10 mouse cellular contexts compared by ENCODE assay signal in genomic region chr9:21291868-21292267, GRCm38 (mm10). TPM values are rescaled to one million over a fixed set of nuclear protein-coding genes. Genes with fewer than 3 reads are reported as not detected.
DNase-seq lines count a peak whose midpoint lies in the region; ATAC-seq and TF ChIP-seq lines count a peak whose summit lies in the region.
"Not testable (repeated sequence)": the region's sequence is repeated elsewhere in the genome, so short reads cannot be mapped to it uniquely, and the experiment has no call there.
"Had no signal": no experiment of that assay in that cellular context is flagged by ENCODE, and none has a peak within 500 bp of the region (broad histone marks: within the 10 kb centered on the region; RNA-seq: fewer than 3 reads in every experiment).

No protein-coding gene starts in this region.

- H3K27me3 ChIP-seq in ES-Bruce4 (ENCODE audit: control insufficient read depth, insufficient read depth, low read length, poor library complexity, severe bottlenecking); embryonic facial prominence, embryonic 13.5 days; hindbrain, embryonic 13.5 days; kidney, postnatal 0 days (ENCODE audit: insufficient read depth, low read length); liver, embryonic 15.5 days; midbrain, embryonic 14.5 days (ENCODE audit: control insufficient read depth, insufficient read depth, low read length); spleen, adult 2 months (ENCODE audit: control insufficient read depth, insufficient read depth, low read length): not testable (repeated sequence)

- not testable (repeated sequence) for ATAC-seq in embryonic facial prominence, embryonic 13.5 days (ENCODE audit: insufficient number of reproducible peaks, insufficient read depth, low FRiP score, low TSS enrichment, low read depth); hindbrain, embryonic 13.5 days (ENCODE audit: low FRiP score); kidney, postnatal 0 days (replicated peaks; ENCODE audit: low FRiP score, low read depth); liver, embryonic 15.5 days (ENCODE audit: insufficient read depth); midbrain, embryonic 14.5 days (ENCODE audit: low FRiP score, low TSS enrichment)

- H3K4me3 ChIP-seq in ES-Bruce4 (ENCODE audit: low read depth, low read length), result peak overlapping the region; percentile 76
- H3K4me3 ChIP-seq in embryonic facial prominence, embryonic 13.5 days, result peak overlapping the region; percentile 82
- H3K4me3 ChIP-seq in gastrocnemius, adult 2 months, result peak overlapping the region; percentile 75
- H3K4me3 ChIP-seq in hindbrain, embryonic 13.5 days, result peak overlapping the region; percentile 68
- H3K4me3 ChIP-seq in kidney, postnatal 0 days (replicated peaks; ENCODE audit: low read depth, low read length), result 0 out of 2 replicates have a peak overlapping the region, but pooled peaks have one; percentile 14
- H3K4me3 ChIP-seq in liver, embryonic 15.5 days (replicated peaks), result peak overlapping the region; percentile 93
- H3K4me3 ChIP-seq in midbrain, embryonic 14.5 days (replicated peaks; ENCODE audit: low read depth, low read length), result peak overlapping the region; percentile 72; the same call in 1 of the 2 replicates
- peak overlapping the region; percentile 61; the same call in 1 of the 2 replicates for H3K4me3 ChIP-seq in spleen, adult 2 months (ENCODE audit: extremely low read depth, insufficient read depth, insufficient read length)

- 14% methylated on average over 7 of the region's 7 CpGs for WGBS in embryonic facial prominence, embryonic 13.5 days
- WGBS in hindbrain, embryonic 13.5 days, result 19% methylated on average over 7 of the region's 7 CpGs
- WGBS in kidney, postnatal 0 days, result 16% methylated on average over 7 of the region's 7 CpGs
- WGBS in liver, embryonic 15.5 days (ENCODE audit: insufficient replicate concordance), result 8% methylated on average over 7 of the region's 7 CpGs
- WGBS in midbrain, embryonic 14.5 days, result 18% methylated on average over 7 of the region's 7 CpGs
- WGBS in spleen, adult 2 months, result 9% methylated on average over 7 of the region's 7 CpGs

- not testable (repeated sequence) for H3K4me1 ChIP-seq in ES-Bruce4 (ENCODE audit: control insufficient read depth, insufficient read depth, low read length); spleen, adult 2 months (ENCODE audit: control insufficient read depth, insufficient read depth, insufficient read length)
- peaks cover 25% of the 10 kb centered on the region for H3K4me1 ChIP-seq in embryonic facial prominence, embryonic 13.5 days
- peaks cover 31% of the 10 kb centered on the region for H3K4me1 ChIP-seq in hindbrain, embryonic 13.5 days (replicated peaks)
- H3K4me1 ChIP-seq in kidney, postnatal 0 days (replicated peaks; ENCODE audit: insufficient read depth, low read length), result peaks cover 20% of the 10 kb centered on the region
- H3K4me1 ChIP-seq in liver, embryonic 15.5 days (replicated peaks), result peaks cover 37% of the 10 kb centered on the region
- H3K4me1 ChIP-seq in midbrain, embryonic 14.5 days (ENCODE audit: control insufficient read depth, insufficient read depth, low read length), result peaks cover 28% of the 10 kb centered on the region

- TF ChIP-seq CTCF in ES-Bruce4 (IDR thresholded peaks at IDR 0.05; ENCODE audit: low read depth, low read length); gastrocnemius, adult 2 months (IDR thresholded peaks at IDR 0.05); kidney, postnatal 0 days (IDR thresholded peaks at IDR 0.05; ENCODE audit: low read depth); spleen, adult 2 months (IDR thresholded peaks at IDR 0.05; ENCODE audit: extremely low read depth, insufficient read depth, insufficient read length, insufficient replicate concordance): not testable (repeated sequence)

- H3K9me3 ChIP-seq in ES-Bruce4 (replicated peaks; ENCODE audit: control insufficient read depth, insufficient read depth, low read length, poor library complexity, severe bottlenecking); embryonic facial prominence, embryonic 13.5 days; hindbrain, embryonic 13.5 days; kidney, postnatal 0 days (replicated peaks; ENCODE audit: low read length); liver, embryonic 15.5 days (replicated peaks); midbrain, embryonic 14.5 days (ENCODE audit: control insufficient read depth, low read length): not testable (repeated sequence)

- H3K27ac ChIP-seq in ES-Bruce4 (ENCODE audit: insufficient read depth, low read length), result peak overlapping the region; percentile 97
- H3K27ac ChIP-seq in embryonic facial prominence, embryonic 13.5 days, result peak overlapping the region; percentile 87
- peak overlapping the region; percentile 68 for H3K27ac ChIP-seq in gastrocnemius, adult 2 months
- peak overlapping the region; percentile 60; the same call in 1 of the 2 replicates for H3K27ac ChIP-seq in hindbrain, embryonic 13.5 days
- H3K27ac ChIP-seq in kidney, postnatal 0 days, result peak overlapping the region; percentile 73
- H3K27ac ChIP-seq in liver, embryonic 15.5 days (replicated peaks), result peak overlapping the region; percentile 96
- H3K27ac ChIP-seq in midbrain, embryonic 14.5 days (replicated peaks; ENCODE audit: low read depth, low read length), result 0 out of 2 replicates have a peak overlapping the region, but pooled peaks have one; percentile 56
- peak overlapping the region; percentile 83 for H3K27ac ChIP-seq in spleen, adult 2 months (ENCODE audit: insufficient read depth, low read length)

- not testable (repeated sequence) for TF ChIP-seq EP300 in ES-Bruce4 (IDR thresholded peaks at IDR 0.05; ENCODE audit: insufficient read depth, low read depth, low read length)

- DNase-seq in gastrocnemius, adult 2 months; kidney, postnatal 0 days (ENCODE audit: low spot score); midbrain, embryonic 14.5 days; spleen, adult 2 months (ENCODE audit: low read depth in 1 of 2, low spot score in 2 of 2): not testable (repeated sequence)

- not testable (repeated sequence) for TF ChIP-seq POLR2A in ES-Bruce4 (IDR thresholded peaks at IDR 0.05; ENCODE audit: insufficient read depth, low read length); spleen, adult 2 months (IDR thresholded peaks at IDR 0.05; ENCODE audit: low read depth, low read length)

- H3K36me3 ChIP-seq in ES-Bruce4 (ENCODE audit: control insufficient read depth, insufficient read depth, low read length, poor library complexity, severe bottlenecking); embryonic facial prominence, embryonic 13.5 days; hindbrain, embryonic 13.5 days; kidney, postnatal 0 days (ENCODE audit: insufficient read depth, low read length); midbrain, embryonic 14.5 days (ENCODE audit: control insufficient read depth, insufficient read depth, low read length); spleen, adult 2 months (ENCODE audit: control insufficient read depth, insufficient read depth, low read length): not testable (repeated sequence)
- peaks cover 13% of the 10 kb centered on the region for H3K36me3 ChIP-seq in liver, embryonic 15.5 days (replicated peaks)

- peak overlapping the region; percentile 88 for H3K9ac ChIP-seq in ES-Bruce4 (ENCODE audit: low read depth, poor library complexity, severe bottlenecking)
- peak overlapping the region; percentile 61; the same call in 1 of the 2 replicates for H3K9ac ChIP-seq in embryonic facial prominence, embryonic 13.5 days
- not testable (repeated sequence) for H3K9ac ChIP-seq in hindbrain, embryonic 13.5 days; kidney, postnatal 0 days (ENCODE audit: low read depth, low read length)
- peak overlapping the region; percentile 81 for H3K9ac ChIP-seq in liver, embryonic 15.5 days
- peak overlapping the region; percentile 70; the same call in 1 of the 2 replicates for H3K9ac ChIP-seq in midbrain, embryonic 14.5 days (replicated peaks; ENCODE audit: low read length)

- intact Hi-C loops in gastrocnemius, adult 2 months (cut with DNase I), result not testable (repeated sequence)

- peak overlapping the region; percentile 78 for H3K4me2 ChIP-seq in embryonic facial prominence, embryonic 13.5 days
- peak overlapping the region; percentile 77 for H3K4me2 ChIP-seq in hindbrain, embryonic 13.5 days
- peak overlapping the region; percentile 46 for H3K4me2 ChIP-seq in kidney, postnatal 0 days (ENCODE audit: low read length)
- peak overlapping the region; percentile 90 for H3K4me2 ChIP-seq in liver, embryonic 15.5 days
- H3K4me2 ChIP-seq in midbrain, embryonic 14.5 days (ENCODE audit: low read length), result peak overlapping the region; percentile 84

RNA-seq across cellular contexts. Expression of gene Cdkn2d, which starts 0.7 kb away (rescaled TPM):
- 11.6 and 12.4 TPM in 2 replicates for polyA plus RNA-seq in ES-Bruce4 (2011; ENCODE audit: insufficient read depth, insufficient read length, low read depth, missing spikeins)
- polyA plus RNA-seq in embryonic facial prominence, embryonic 13.5 days (2015; fragmentation: Nextera tagmentation; extraction: Ambion mirVana), result 52.1 and 56.2 TPM in 2 replicates
- total RNA-seq in gastrocnemius, adult 2 months (2021), result 1 to 10 TPM; 8.6 to 9.1 TPM
- polyA plus RNA-seq in hindbrain, embryonic 13.5 days (2015; fragmentation: Nextera tagmentation; extraction: Ambion mirVana), result 89.2 and 90.3 TPM in 2 replicates
- polyA plus RNA-seq in kidney, postnatal 0 days (2015; fragmentation: Nextera tagmentation; extraction: Ambion mirVana), result 31.4 and 37.8 TPM in 2 replicates
- polyA plus RNA-seq in liver, embryonic 15.5 days (2015; fragmentation: Nextera tagmentation; extraction: Ambion mirVana), result 129 and 144 TPM in 2 replicates
- 84.9 and 95.7 TPM in 2 replicates for polyA plus RNA-seq in midbrain, embryonic 14.5 days (2014; fragmentation: Nextera tagmentation; extraction: Ambion mirVana)
- 87.4 and 115 TPM in 2 replicates for polyA plus RNA-seq in spleen, adult 2 months (2012; rRNA removed)

RNA-seq across cellular contexts. Expression of gene Kri1, which starts 4.1 kb away (rescaled TPM):
- polyA plus RNA-seq in ES-Bruce4 (2011; ENCODE audit: insufficient read depth, insufficient read length, low read depth, missing spikeins), result 35.9 and 41.7 TPM in 2 replicates
- 16.8 and 19.2 TPM in 2 replicates for polyA plus RNA-seq in embryonic facial prominence, embryonic 13.5 days (2015; fragmentation: Nextera tagmentation; extraction: Ambion mirVana)
- 10 to 100 TPM; 11.0 to 12.6 TPM for total RNA-seq in gastrocnemius, adult 2 months (2021)
- 16.3 and 17.1 TPM in 2 replicates for polyA plus RNA-seq in hindbrain, embryonic 13.5 days (2015; fragmentation: Nextera tagmentation; extraction: Ambion mirVana)
- 8.7 and 10.6 TPM in 2 replicates for polyA plus RNA-seq in kidney, postnatal 0 days (2015; fragmentation: Nextera tagmentation; extraction: Ambion mirVana)
- 6.0 and 6.7 TPM in 2 replicates for polyA plus RNA-seq in liver, embryonic 15.5 days (2015; fragmentation: Nextera tagmentation; extraction: Ambion mirVana)
- polyA plus RNA-seq in midbrain, embryonic 14.5 days (2014; fragmentation: Nextera tagmentation; extraction: Ambion mirVana), result 12.9 and 16.9 TPM in 2 replicates
- 40.8 and 43.1 TPM in 2 replicates for polyA plus RNA-seq in spleen, adult 2 months (2012; rRNA removed)

RNA-seq across cellular contexts. Expression of gene Ap1m2, which starts 20.3 kb away (rescaled TPM):
- polyA plus RNA-seq in ES-Bruce4 (2011; ENCODE audit: insufficient read depth, insufficient read length, low read depth, missing spikeins), result 83.3 and 87.8 TPM in 2 replicates
- polyA plus RNA-seq in embryonic facial prominence, embryonic 13.5 days (2015; fragmentation: Nextera tagmentation; extraction: Ambion mirVana), result 22.3 and 30.1 TPM in 2 replicates
- total RNA-seq in gastrocnemius, adult 2 months (2021), result not detected
- 0.62 and 0.71 TPM in 2 replicates for polyA plus RNA-seq in hindbrain, embryonic 13.5 days (2015; fragmentation: Nextera tagmentation; extraction: Ambion mirVana)
- 57.3 and 63.0 TPM in 2 replicates for polyA plus RNA-seq in kidney, postnatal 0 days (2015; fragmentation: Nextera tagmentation; extraction: Ambion mirVana)
- polyA plus RNA-seq in liver, embryonic 15.5 days (2015; fragmentation: Nextera tagmentation; extraction: Ambion mirVana), result 0.28 and 0.68 TPM in 2 replicates
- polyA plus RNA-seq in midbrain, embryonic 14.5 days (2014; fragmentation: Nextera tagmentation; extraction: Ambion mirVana), result 0.88 and 1.5 TPM in 2 replicates
- polyA plus RNA-seq in spleen, adult 2 months (2012; rRNA removed), result 2.0 and 2.5 TPM in 2 replicates
- total RNA-seq: adrenal gland, postnatal 36 days; gastrocnemius, adult 8-10 months had no signal

RNA-seq across cellular contexts. Expression of gene Atg4d, which starts 26.8 kb away (rescaled TPM):
- polyA plus RNA-seq in ES-Bruce4 (2011; ENCODE audit: insufficient read depth, insufficient read length, low read depth, missing spikeins), result 18.8 and 22.3 TPM in 2 replicates
- polyA plus RNA-seq in embryonic facial prominence, embryonic 13.5 days (2015; fragmentation: Nextera tagmentation; extraction: Ambion mirVana), result 33.3 and 35.4 TPM in 2 replicates
- total RNA-seq in gastrocnemius, adult 2 months (2021), result 10 to 100 TPM; 68.0 to 77.4 TPM
- polyA plus RNA-seq in hindbrain, embryonic 13.5 days (2015; fragmentation: Nextera tagmentation; extraction: Ambion mirVana), result 51.1 and 51.8 TPM in 2 replicates
- polyA plus RNA-seq in kidney, postnatal 0 days (2015; fragmentation: Nextera tagmentation; extraction: Ambion mirVana), result 51.7 and 52.9 TPM in 2 replicates
- 97.2 and 118 TPM in 2 replicates for polyA plus RNA-seq in liver, embryonic 15.5 days (2015; fragmentation: Nextera tagmentation; extraction: Ambion mirVana)
- 44.6 and 44.7 TPM in 2 replicates for polyA plus RNA-seq in midbrain, embryonic 14.5 days (2014; fragmentation: Nextera tagmentation; extraction: Ambion mirVana)
- 44.8 and 48.4 TPM in 2 replicates for polyA plus RNA-seq in spleen, adult 2 months (2012; rRNA removed)

RNA-seq across cellular contexts. Expression of gene Slc44a2, which starts 28.6 kb away (rescaled TPM):
- polyA plus RNA-seq in ES-Bruce4 (2011; ENCODE audit: insufficient read depth, insufficient read length, low read depth, missing spikeins), result 64.9 and 66.4 TPM in 2 replicates
- polyA plus RNA-seq in embryonic facial prominence, embryonic 13.5 days (2015; fragmentation: Nextera tagmentation; extraction: Ambion mirVana), result 120 and 123 TPM in 2 replicates
- 100 to 1,000 TPM; 168 to 178 TPM for total RNA-seq in gastrocnemius, adult 2 months (2021)
- 68.1 and 73.8 TPM in 2 replicates for polyA plus RNA-seq in hindbrain, embryonic 13.5 days (2015; fragmentation: Nextera tagmentation; extraction: Ambion mirVana)
- polyA plus RNA-seq in kidney, postnatal 0 days (2015; fragmentation: Nextera tagmentation; extraction: Ambion mirVana), result 76.5 and 80.5 TPM in 2 replicates
- polyA plus RNA-seq in liver, embryonic 15.5 days (2015; fragmentation: Nextera tagmentation; extraction: Ambion mirVana), result 16.7 and 17.6 TPM in 2 replicates
- polyA plus RNA-seq in midbrain, embryonic 14.5 days (2014; fragmentation: Nextera tagmentation; extraction: Ambion mirVana), result 49.3 and 67.4 TPM in 2 replicates
- 166 and 184 TPM in 2 replicates for polyA plus RNA-seq in spleen, adult 2 months (2012; rRNA removed)

Comparison
In these comparisons a context has a peak if more than half of its experiments do, and no peak if none do; other contexts are left out.
1. H3K4me3 ChIP-seq: peak in every context shown above with its lines; median percentile 93 in liver, embryonic 15.5 days; 82 in embryonic facial prominence, embryonic 13.5 days; 76 in ES-Bruce4; 75 in gastrocnemius, adult 2 months; 72 in midbrain, embryonic 14.5 days; 68 in hindbrain, embryonic 13.5 days; 61 in spleen, adult 2 months; 14 in kidney, postnatal 0 days.